Mouse (Mus musculus): ENCODE data around the gene Olfr867. TPM values are rescaled to one million over a fixed set of nuclear protein-coding genes. Genes with fewer than 3 reads are reported as not detected.

Gene Olfr867
- polyA plus RNA-seq (2012; rRNA removed), result not detected in 2 replicates

DNA sequence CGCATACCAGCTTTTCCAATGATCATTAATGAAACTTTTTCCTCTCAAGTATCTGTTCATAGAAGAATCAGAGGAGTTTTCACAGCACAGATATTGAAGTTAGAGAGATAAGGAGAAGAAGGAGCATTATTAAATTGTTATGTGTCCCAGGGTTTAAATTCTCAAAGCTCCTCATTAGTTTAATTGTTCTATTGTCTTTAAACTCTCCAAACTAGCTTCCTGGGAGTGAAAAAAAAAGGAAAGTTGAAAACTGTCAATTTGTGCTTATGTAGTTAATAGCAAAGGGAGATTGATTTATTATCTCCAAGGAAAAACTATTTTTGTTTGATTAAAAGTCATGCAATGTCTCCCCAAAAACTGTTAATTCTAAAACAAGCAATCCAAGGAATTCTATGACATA, at the start of gene Olfr867:
Gene Olfr867 (minus strand): TSS at position 101 of the 400 bp plus-strand sequence.
- TF ChIP-seq CTCF (IDR thresholded peaks at IDR 0.05; ENCODE audit: borderline replicate concordance, extremely low read depth, insufficient read depth, insufficient read length), result no peak
- no peak for TF ChIP-seq POLR2A (IDR thresholded peaks at IDR 0.05; ENCODE audit: borderline replicate concordance, extremely low read depth, insufficient read depth, insufficient read length, poor library complexity, severe bottlenecking)
- DNase-seq (ENCODE audit: low read depth), result no peak

DNA sequence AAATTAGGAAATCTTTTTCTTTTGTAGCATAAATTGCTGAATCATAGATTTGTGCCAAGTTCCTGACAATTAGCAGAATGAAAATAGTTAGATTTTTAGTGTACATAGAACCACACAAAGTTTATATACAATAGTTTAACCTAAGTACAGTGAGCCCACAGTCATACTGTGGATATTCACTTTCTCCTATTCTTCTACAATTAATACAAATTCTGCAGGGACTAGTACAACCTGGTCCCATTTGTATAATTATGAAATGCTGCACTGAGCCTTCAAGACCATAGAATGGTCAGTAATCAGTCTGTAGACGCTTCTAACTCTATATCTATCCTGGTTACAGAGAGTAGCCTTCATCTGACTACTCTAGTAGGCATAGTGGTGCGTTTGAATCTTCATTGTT, 41.0 kb upstream of the Olfr867 start, which contains the start of gene Olfr868:
Gene Olfr868 (plus strand): TSS at position 301 of the 400 bp plus-strand sequence.
- DNase-seq (ENCODE audit: low read depth), result no peak

DNA sequence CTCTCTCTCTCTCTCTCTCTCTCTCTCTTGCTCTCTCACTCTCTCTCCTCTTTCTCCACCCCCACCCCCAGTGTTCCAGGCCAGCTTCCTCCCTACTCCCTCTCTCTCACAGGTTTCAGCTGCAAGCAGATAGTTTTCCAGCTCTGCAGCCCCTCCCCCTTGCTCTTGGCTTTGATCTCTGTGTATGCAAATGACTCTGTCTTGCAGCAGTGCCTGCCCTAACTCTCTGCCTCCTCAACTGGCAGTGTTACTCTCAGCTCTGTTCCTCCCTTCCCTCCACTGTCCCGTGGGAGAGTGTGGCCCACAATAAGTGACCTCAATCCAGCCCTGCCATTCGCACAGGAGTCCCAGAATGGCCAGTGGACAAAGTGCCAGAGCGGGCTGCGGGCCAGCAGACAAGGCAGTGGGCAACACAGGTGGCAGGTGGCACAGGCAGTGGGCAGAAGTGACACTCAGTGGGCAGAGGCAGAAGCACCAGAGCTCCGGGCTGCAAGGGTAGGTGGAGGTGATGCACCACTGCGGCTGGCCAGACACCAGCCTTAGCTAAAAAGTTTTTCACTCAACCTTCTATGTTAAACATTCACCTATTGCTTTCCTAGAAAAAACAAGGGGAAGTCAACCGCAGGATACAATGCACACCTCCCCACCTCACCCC, 16.3 kb upstream of the Olfr867 start:
- no peak for TF ChIP-seq CTCF (IDR thresholded peaks at IDR 0.05; ENCODE audit: borderline replicate concordance, extremely low read depth, insufficient read depth, insufficient read length)
- TF ChIP-seq POLR2A (IDR thresholded peaks at IDR 0.05; ENCODE audit: borderline replicate concordance, extremely low read depth, insufficient read depth, insufficient read length, poor library complexity, severe bottlenecking), result no peak
- no peak for DNase-seq (ENCODE audit: low read depth)

More for the DNA sequence above, 41.0 kb upstream of the Olfr867 start, which contains the start of gene Olfr868:
- TF ChIP-seq POLR2A (IDR thresholded peaks at IDR 0.05; ENCODE audit: borderline replicate concordance, extremely low read depth, insufficient read depth, insufficient read length, poor library complexity, severe bottlenecking), result no peak
- no peak for TF ChIP-seq CTCF (IDR thresholded peaks at IDR 0.05; ENCODE audit: borderline replicate concordance, extremely low read depth, insufficient read depth, insufficient read length)

DNA sequence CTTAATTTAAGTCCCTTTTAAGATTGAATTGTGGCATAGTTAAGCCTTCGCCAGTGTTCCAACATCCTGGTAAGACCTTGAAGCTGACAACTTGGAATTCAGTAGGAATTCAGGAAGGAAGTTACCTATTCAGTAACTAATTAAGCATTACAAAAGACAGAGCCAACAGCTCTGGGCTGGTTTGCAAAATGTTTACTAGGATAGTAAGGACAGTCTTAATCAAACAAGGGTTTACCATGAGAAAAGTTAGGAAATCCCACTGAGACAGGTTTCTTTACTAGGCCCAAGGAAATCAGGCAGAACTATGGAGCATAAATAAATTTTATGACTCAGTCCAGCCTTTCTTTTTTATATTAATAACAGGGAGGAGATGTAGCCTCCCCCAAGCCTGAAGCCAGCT, 13.9 kb upstream of the Olfr867 start:
- no peak for TF ChIP-seq POLR2A (IDR thresholded peaks at IDR 0.05; ENCODE audit: borderline replicate concordance, extremely low read depth, insufficient read depth, insufficient read length, poor library complexity, severe bottlenecking)
- TF ChIP-seq CTCF (IDR thresholded peaks at IDR 0.05; ENCODE audit: borderline replicate concordance, extremely low read depth, insufficient read depth, insufficient read length), result no peak
- DNase-seq (ENCODE audit: low read depth), result no peak

DNA sequence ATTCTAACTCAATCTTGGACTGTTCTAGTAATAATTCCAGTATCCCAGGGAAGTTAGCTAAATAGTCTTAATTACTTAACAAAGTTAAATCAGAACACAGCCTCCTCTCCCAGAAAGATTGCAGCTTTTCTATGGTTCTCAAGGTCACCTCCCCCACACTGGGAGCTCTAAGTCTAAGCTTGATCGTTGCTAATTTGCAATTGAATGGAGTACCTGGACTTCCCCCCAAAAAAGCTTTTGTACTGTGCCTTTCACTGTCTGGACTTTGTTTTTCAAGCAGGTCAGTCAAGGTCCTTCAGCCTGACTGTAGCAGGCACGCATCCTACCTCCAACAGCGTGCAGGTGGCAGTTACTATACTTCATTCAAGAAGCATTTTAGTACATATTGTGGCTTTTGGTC, 12.9 kb upstream of the Olfr867 start:
- no peak for DNase-seq (ENCODE audit: low read depth)
- no peak for TF ChIP-seq POLR2A (IDR thresholded peaks at IDR 0.05; ENCODE audit: borderline replicate concordance, extremely low read depth, insufficient read depth, insufficient read length, poor library complexity, severe bottlenecking)
- no peak for TF ChIP-seq CTCF (IDR thresholded peaks at IDR 0.05; ENCODE audit: borderline replicate concordance, extremely low read depth, insufficient read depth, insufficient read length)

DNA sequence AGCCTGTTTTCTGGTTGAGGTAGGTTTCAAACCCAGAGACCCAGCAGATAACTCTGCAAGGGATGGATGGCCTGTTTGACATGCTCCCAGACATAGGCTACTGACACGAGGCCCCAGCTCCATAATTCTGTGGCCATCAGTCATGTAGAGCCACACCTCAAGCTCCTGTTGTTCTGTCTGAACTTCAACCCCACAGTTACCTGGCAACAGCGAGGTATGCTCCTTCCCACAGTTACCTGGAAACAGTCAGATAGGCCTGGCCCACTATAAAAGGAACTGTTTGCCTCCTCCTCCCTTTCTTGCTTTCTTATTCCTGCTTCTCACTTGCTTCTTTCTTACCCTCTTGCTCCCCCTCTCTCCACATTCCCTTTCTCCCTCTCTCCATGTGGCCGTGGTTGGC, 9.4 kb downstream of the Olfr867 start:
- no peak for DNase-seq (ENCODE audit: low read depth)
- TF ChIP-seq CTCF (IDR thresholded peaks at IDR 0.05; ENCODE audit: borderline replicate concordance, extremely low read depth, insufficient read depth, insufficient read length), result no peak
- no peak for TF ChIP-seq POLR2A (IDR thresholded peaks at IDR 0.05; ENCODE audit: borderline replicate concordance, extremely low read depth, insufficient read depth, insufficient read length, poor library complexity, severe bottlenecking)

DNA sequence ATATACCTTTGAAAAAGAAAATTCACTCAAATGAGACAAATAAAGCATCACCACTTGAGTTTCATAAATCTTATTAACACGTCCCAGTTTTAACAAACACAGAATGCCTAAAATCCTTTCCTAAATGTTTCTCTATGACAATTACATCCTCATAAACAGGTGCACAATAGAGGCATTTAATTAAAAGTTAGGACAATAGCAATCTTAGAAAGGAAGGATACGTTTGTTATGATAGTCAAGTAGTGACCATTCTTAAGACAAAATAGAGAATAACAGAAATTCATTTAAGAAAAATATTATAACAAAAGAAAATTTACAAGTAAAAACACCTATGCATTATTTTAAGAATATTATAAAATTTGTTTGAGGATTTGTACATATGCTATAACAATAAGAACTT, 29.4 kb downstream of the Olfr867 start, which contains the start of gene Olfr866:
Gene Olfr866 (minus strand): TSS at position 101 of the 400 bp plus-strand sequence.
- no peak for DNase-seq (ENCODE audit: low read depth)
- TF ChIP-seq CTCF (IDR thresholded peaks at IDR 0.05; ENCODE audit: borderline replicate concordance, extremely low read depth, insufficient read depth, insufficient read length), result no peak
- TF ChIP-seq POLR2A (IDR thresholded peaks at IDR 0.05; ENCODE audit: borderline replicate concordance, extremely low read depth, insufficient read depth, insufficient read length, poor library complexity, severe bottlenecking), result no peak

Other genes starting within 250 kb of the Olfr867 start
- gene Olfr860, start 207.8 kb downstream of the Olfr867 start, polyA plus RNA-seq (2012; rRNA removed), result not detected in 2 replicates
- gene Olfr862, start 169.6 kb downstream of the Olfr867 start, polyA plus RNA-seq (2012; rRNA removed), result not detected in 2 replicates
- gene Olfr77, start 140.7 kb downstream of the Olfr867 start, polyA plus RNA-seq (2012; rRNA removed), result not detected in 2 replicates
- gene Olfr866, start 29.5 kb downstream of the Olfr867 start, polyA plus RNA-seq (2012; rRNA removed), result not detected in 2 replicates
- gene Olfr868, start 41.1 kb upstream of the Olfr867 start, polyA plus RNA-seq (2012; rRNA removed), result not detected in 2 replicates
- gene Olfr869, start 71.4 kb upstream of the Olfr867 start, polyA plus RNA-seq (2012; rRNA removed), result not detected in 2 replicates
- not detected in 2 replicates for gene Olfr870, start 116.5 kb upstream of the Olfr867 start, polyA plus RNA-seq (2012; rRNA removed)
- gene Olfr871, start 154.6 kb upstream of the Olfr867 start, polyA plus RNA-seq (2012; rRNA removed), result not detected in 2 replicates
- gene Olfr872, start 179.6 kb upstream of the Olfr867 start, polyA plus RNA-seq (2012; rRNA removed), result not detected in 2 replicates
- not detected in 2 replicates for gene Olfr39, start 224.8 kb upstream of the Olfr867 start, polyA plus RNA-seq (2012; rRNA removed)
- not detected in 2 replicates for gene Olfr873, start 241.0 kb upstream of the Olfr867 start, polyA plus RNA-seq (2012; rRNA removed)